Mouse (Mus musculus): ENCODE data around the gene Bbs9. TPM values are rescaled to one million over a fixed set of nuclear protein-coding genes. Genes with fewer than 3 reads are reported as not detected.
"Not testable (repeated sequence)": the region's sequence is repeated elsewhere in the genome, so short reads cannot be mapped to it uniquely, and the experiment has no call there.

Gene Bbs9
- total RNA-seq, 2 experiments from 2014 or later, result 41.9 to 42.0 TPM

GRCm38 (mm10) chr9:22834994-22835512 is 359.5 kb downstream of the Bbs9 start:
- no peak for DNase-seq (ENCODE audit: low spot score in 2 of 2)

- DNase-seq (ENCODE audit: low spot score in 2 of 2), result no peak
Measured at GRCm38 (mm10) chr9:22837000-22837399, 361.5 kb downstream of the Bbs9 start.

- DNase-seq (ENCODE audit: low spot score in 2 of 2), result no peak
Measured at GRCm38 (mm10) chr9:22837702-22838210, 362.2 kb downstream of the Bbs9 start.

GRCm38 (mm10) chr9:22846048-22846447 is 370.5 kb downstream of the Bbs9 start:
- no peak for DNase-seq (ENCODE audit: low spot score in 2 of 2)

GRCm38 (mm10) chr9:22846783-22847182 is 371.3 kb downstream of the Bbs9 start:
- no peak for DNase-seq (ENCODE audit: low spot score in 2 of 2)

- DNase-seq (ENCODE audit: low spot score in 2 of 2), result no peak
Measured at GRCm38 (mm10) chr9:22848800-22849199, 373.3 kb downstream of the Bbs9 start.

GRCm38 (mm10) chr9:22849212-22849611 is 373.7 kb downstream of the Bbs9 start:
- DNase-seq (ENCODE audit: low spot score in 2 of 2), result no peak

GRCm38 (mm10) chr9:22869147-22869546 is 393.6 kb downstream of the Bbs9 start:
- DNase-seq (ENCODE audit: low spot score in 2 of 2), result not testable (repeated sequence)

GRCm38 (mm10) chr9:22870661-22871060 is 395.1 kb downstream of the Bbs9 start:
- DNase-seq (ENCODE audit: low spot score in 2 of 2), result no peak

GRCm38 (mm10) chr9:22875231-22875630 is 399.7 kb downstream of the Bbs9 start:
- DNase-seq (ENCODE audit: low spot score in 2 of 2), result no peak

GRCm38 (mm10) chr9:22879266-22879665 is 403.8 kb downstream of the Bbs9 start:
- no peak for DNase-seq (ENCODE audit: low spot score in 2 of 2)

GRCm38 (mm10) chr9:22886351-22886750 is 410.8 kb downstream of the Bbs9 start:
- no peak for DNase-seq (ENCODE audit: low spot score in 2 of 2)

GRCm38 (mm10) chr9:22905434-22905833 is 429.9 kb downstream of the Bbs9 start:
- DNase-seq (ENCODE audit: low spot score in 2 of 2), result no peak

GRCm38 (mm10) chr9:22916808-22917207 is 441.3 kb downstream of the Bbs9 start:
- DNase-seq (ENCODE audit: low spot score in 2 of 2), result no peak

GRCm38 (mm10) chr9:22935645-22936044 is 460.1 kb downstream of the Bbs9 start:
- no peak for DNase-seq (ENCODE audit: low spot score in 2 of 2)

Other genes with a start within 250 kb of the Bbs9 start
- gene Zfp599, start 215.8 kb upstream of the Bbs9 start, total RNA-seq (2021), result 1 to 10 TPM; 4.3 to 4.4 TPM
- gene Zfp810, start 168.1 kb upstream of the Bbs9 start, total RNA-seq (2021), result 10 to 100 TPM; 13.5 to 15.2 TPM
- 10 to 100 TPM; 11.7 to 13.7 TPM for gene Anln, start 86.5 kb upstream of the Bbs9 start, total RNA-seq (2021)
- 1 to 10 TPM; 7.4 to 9.8 TPM for gene 9530077C05Rik, start 64.2 kb upstream of the Bbs9 start, total RNA-seq (2021)
- gene Gm17545, start 21.4 kb upstream of the Bbs9 start, total RNA-seq (2021), result not detected
- 10 to 100 TPM; 42.4 to 45.4 TPM for gene Rp9, start 6.0 kb upstream of the Bbs9 start, total RNA-seq (2021)

Data from left cerebral cortex, adult 18-20 months (tissue).